Mouse (Mus musculus) E14TG2a.4 (cell line): ENCODE data around the gene Pacsin1.

ENCODE experiments used
- CTCF ChIP-seq: conservative IDR thresholded peaks from 2 replicates; pipeline ENCODE4 v1.5.1; 2014; ENCODE audit warnings: low read length
- NANOG ChIP-seq: IDR thresholded peaks from 2 replicates; pipeline ENCODE4 v1.6.1; 2014; ENCODE audit warnings: borderline replicate concordance, low read length, mixed read lengths

GRCm38 (mm10) chr17:27650586-27650985 is 4.7 kb upstream of the Pacsin1 start:
- TF ChIP-seq CTCF (no peak), NANOG (no peak)
